Mouse (Mus musculus) ES-Bruce4 (cell line): Measurements from ENCODE around the gene A730061H03Rik. TPM values are rescaled to one million over a fixed set of nuclear protein-coding genes. Genes with fewer than 3 reads are reported as not detected.

Experiments used
- H3K27ac ChIP-seq: 2 replicates; pipeline ENCODE4 v1.5.1; 2012; ENCODE audit warnings: low read length, inconsistent platforms; ENCODE audit not compliant: insufficient read depth
- H3K27me3 ChIP-seq: 2 replicates; pipeline ENCODE4 v1.6.1; 2012; ENCODE audit warnings: mild to moderate bottlenecking, low read length, inconsistent platforms; ENCODE audit not compliant: control insufficient read depth, poor library complexity, insufficient read depth, severe bottlenecking
- H3K36me3 ChIP-seq: 2 replicates; pipeline ENCODE4 v1.6.1; 2012; ENCODE audit warnings: inconsistent platforms, mild to moderate bottlenecking, low read length, moderate library complexity; ENCODE audit not compliant: control insufficient read depth, poor library complexity, insufficient read depth, severe bottlenecking
- H3K4me1 ChIP-seq: one replicate; pipeline ENCODE4 v1.8.1; 2011; ENCODE audit warnings: low read length; ENCODE audit not compliant: control insufficient read depth, insufficient read depth
- H3K4me3 ChIP-seq: 2 replicates; pipeline ENCODE4 v1.5.1; 2011; ENCODE audit warnings: low read depth, mild to moderate bottlenecking, low read length
- H3K9ac ChIP-seq: 2 replicates; pipeline ENCODE4 v1.6.1; 2012; ENCODE audit warnings: low read depth, mild to moderate bottlenecking, inconsistent platforms; ENCODE audit not compliant: poor library complexity, severe bottlenecking
- H3K9me3 ChIP-seq: replicated peaks from 2 replicates; pipeline ENCODE4 v1.6.1; 2012; ENCODE audit warnings: mild to moderate bottlenecking, low read length, inconsistent platforms; ENCODE audit not compliant: control insufficient read depth, poor library complexity, insufficient read depth, severe bottlenecking
- CTCF ChIP-seq: IDR thresholded peaks from one replicate; pipeline ENCODE4 v1.8.1; 2011; ENCODE audit warnings: low read depth, low read length
- EP300 ChIP-seq: IDR thresholded peaks from 2 replicates; pipeline ENCODE4 v1.6.1; 2011; ENCODE audit warnings: low read depth, low read length; ENCODE audit not compliant: insufficient read depth
- POLR2A ChIP-seq: IDR thresholded peaks from one replicate; pipeline ENCODE4 v1.8.1; 2011; ENCODE audit warnings: low read length; ENCODE audit not compliant: insufficient read depth
- polyA plus RNA-seq: library from polyadenylated mRNA; stranded (reverse); fragments of >200 nt; gene quantifications from 2 replicates; pipeline ENCODE4 v1.2.4, GENCODE M21; 2011; ENCODE audit warnings: low read depth; ENCODE audit not compliant: missing spikeins, insufficient read depth, insufficient read length

Gene A730061H03Rik
- polyA plus RNA-seq, 1 experiment, result not detected

- Histone ChIP-seq H3K4me1 (no peaks in the 10 kb centered on the region), H3K9me3 (no peaks in the 10 kb centered on the region), H3K36me3 (peaks cover 13% of the 10 kb centered on the region), H3K9ac (peak within 1 kb of the TSS; percentile 89), H3K4me3 (peak within 1 kb of the TSS; percentile 87), H3K27ac (peak within 1 kb of the TSS; percentile 66), H3K27me3 (no peaks in the 10 kb centered on the region)
- peak; percentile 4 for TF ChIP-seq POLR2A
- TF ChIP-seq CTCF, result no peak
- TF ChIP-seq EP300, result no peak
Observed at GRCm38 (mm10) chr14:55590748-55591330, 30.6 kb upstream of the A730061H03Rik start, which contains the start of gene Psme2. TSS of gene Psme2 (minus strand) at chr14:55591113.

GRCm38 (mm10) chr14:55589771-55590448 is 29.7 kb upstream of the A730061H03Rik start:
- Histone ChIP-seq H3K27ac (0 out of 2 replicates have a peak overlapping the region, but pooled peaks have one; percentile 9), H3K4me3 (no peak overlapping the region), H3K9ac (peak overlapping the region; percentile 89), H3K27me3 (no peaks in the 10 kb centered on the region), H3K36me3 (peaks cover 5% of the 10 kb centered on the region), H3K4me1 (no peaks in the 10 kb centered on the region), H3K9me3 (no peaks in the 10 kb centered on the region)
- TF ChIP-seq POLR2A (no peak), EP300 (no peak), CTCF (no peak)

- no peaks in the 10 kb centered on the region; the same call in 1 of the 2 replicates for H3K36me3 ChIP-seq
- H3K27ac ChIP-seq, result no peak overlapping the region
- H3K27me3 ChIP-seq, result no peaks in the 10 kb centered on the region
- H3K9ac ChIP-seq, result no peak overlapping the region
- H3K4me3 ChIP-seq, result no peak overlapping the region
- no peaks in the 10 kb centered on the region for H3K9me3 ChIP-seq
- H3K4me1 ChIP-seq, result no peaks in the 10 kb centered on the region
- TF ChIP-seq POLR2A, result no peak
- no peak for TF ChIP-seq EP300
- TF ChIP-seq CTCF, result no peak
Observed at GRCm38 (mm10) chr14:55589271-55589670, 29.1 kb upstream of the A730061H03Rik start.

- peak overlapping the region; percentile 29; the same call in 1 of the 2 replicates for H3K9ac ChIP-seq
- H3K9me3 ChIP-seq, result no peaks in the 10 kb centered on the region
- no peaks in the 10 kb centered on the region for H3K4me1 ChIP-seq
- TF ChIP-seq POLR2A (no peak), EP300 (no peak), CTCF (no peak)
- no peak overlapping the region for H3K27ac ChIP-seq
- no peak overlapping the region for H3K4me3 ChIP-seq
- peaks cover 3% of the 10 kb centered on the region; the same call in 1 of the 2 replicates for H3K36me3 ChIP-seq
- no peaks in the 10 kb centered on the region for H3K27me3 ChIP-seq
Observed at GRCm38 (mm10) chr14:55586149-55586548, 25.9 kb upstream of the A730061H03Rik start.

- H3K4me1 ChIP-seq, result no peaks in the 10 kb centered on the region
- H3K4me3 ChIP-seq, result peak overlapping the region; percentile 20; the same call in 1 of the 2 replicates
- H3K9ac ChIP-seq, result peak overlapping the region; percentile 29; the same call in 1 of the 2 replicates
- H3K9me3 ChIP-seq, result no peaks in the 10 kb centered on the region
- peak overlapping the region; percentile 65 for H3K27ac ChIP-seq
- H3K27me3 ChIP-seq, result no peaks in the 10 kb centered on the region
- peaks cover 9% of the 10 kb centered on the region for H3K36me3 ChIP-seq
- no peak for TF ChIP-seq EP300
- no peak for TF ChIP-seq CTCF
- TF ChIP-seq POLR2A, result no peak
Observed at GRCm38 (mm10) chr14:55585566-55585960, 25.4 kb upstream of the A730061H03Rik start.
